Mouse (Mus musculus) CD4-positive, CD25-positive, alpha-beta regulatory T cell, adult 9 weeks (primary cell): Measurements from ENCODE around the gene Foxd4. TPM values are rescaled to one million over a fixed set of nuclear protein-coding genes. Genes with fewer than 3 reads are reported as not detected.

ENCODE experiments used
- polyA plus RNA-seq: library from polyadenylated mRNA; unstranded; fragments of 100-300 nt; shearing (Covaris generic); gene quantifications from one replicate; pipeline ENCODE4 v1.2.1, GENCODE M21; 2017

Foxd4 gene
- polyA plus RNA-seq: not detected

GRCm38 (mm10) chr19:24900581-24901220 is at the start of gene Foxd4:
Gene Foxd4, minus strand, starts transcription at chr19:24901197.

GRCm38 (mm10) chr19:24875129-24875870 is 25.7 kb downstream of the Foxd4 start, which contains the start of gene Gm10053:
Gene Gm10053, plus strand, starts transcription at chr19:24875686.

DNA sequence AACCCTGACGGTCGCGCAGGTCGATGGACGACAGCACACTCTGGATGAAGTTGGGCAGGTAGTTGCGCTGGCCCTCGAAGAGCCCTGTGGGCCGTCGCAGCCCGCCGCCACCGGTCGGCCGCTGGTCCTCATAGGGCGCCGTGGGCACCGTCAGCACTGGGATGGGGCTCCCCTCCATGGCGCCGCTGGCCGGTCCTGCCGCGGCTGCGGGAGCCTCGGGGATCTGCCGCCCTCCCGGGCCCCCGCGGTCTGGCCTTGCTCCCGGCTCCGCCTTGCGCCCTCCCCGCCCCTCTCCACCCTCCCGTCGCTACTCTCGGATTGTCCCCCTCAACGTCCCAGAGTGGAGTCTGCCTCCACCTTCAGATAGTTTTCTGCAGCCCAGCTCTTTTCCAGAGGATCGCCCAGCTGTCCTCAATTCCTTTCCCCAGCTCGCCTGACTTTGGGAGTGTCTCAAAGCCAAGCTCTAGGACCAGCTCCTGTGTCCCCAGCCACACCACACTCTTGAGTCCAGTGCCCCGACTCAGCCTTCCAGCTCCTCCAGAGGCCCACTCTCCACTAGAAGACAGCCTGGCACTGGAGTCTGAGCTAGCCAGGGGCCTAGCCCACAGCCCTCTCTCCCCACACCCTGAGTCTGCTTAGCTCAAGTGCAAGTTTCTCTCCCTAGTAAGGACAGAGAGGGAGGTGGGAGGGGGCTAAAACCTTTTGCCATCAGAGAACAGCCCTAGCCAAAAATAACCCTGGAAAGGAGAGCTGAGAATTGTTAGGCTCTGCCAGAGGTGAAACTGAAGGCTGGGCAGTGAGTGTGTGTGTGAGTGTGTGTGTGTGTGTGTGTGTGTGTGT is 39.2 kb downstream of the Foxd4 start, which contains the start of gene Pgm5:
Gene Pgm5, minus strand, starts transcription at position 244 of the 840 bp plus-strand sequence.

Other genes with a start within 250 kb of the Foxd4 start
- gene Tmem252, start 227.2 kb downstream of the Foxd4 start, polyA plus RNA-seq: not detected
- not detected for gene Pgm5, start 39.3 kb downstream of the Foxd4 start, polyA plus RNA-seq
- 203 TPM for gene Gm10053, start 25.5 kb downstream of the Foxd4 start, polyA plus RNA-seq
- gene Cbwd1, start 60.4 kb upstream of the Foxd4 start, polyA plus RNA-seq: 23.3 TPM
- gene Dock8, start 98.3 kb upstream of the Foxd4 start, polyA plus RNA-seq: 229 TPM